Mouse (Mus musculus) ES-E14 (cell line): ENCODE measurements around the gene Ccr10. TPM values are rescaled to one million over a fixed set of nuclear protein-coding genes. Genes with fewer than 3 reads are reported as not detected.

Source experiments
- DNase-seq: peaks from one replicate; pipeline ENCODE4 v3.0.0-alpha.2; 2013; ENCODE audit warnings: low read depth, low spot score
- H3K27ac ChIP-seq: 2 replicates; pipeline ENCODE4 v1.5.1; 2012; ENCODE audit warnings: low read depth, mild to moderate bottlenecking, low read length, moderate library complexity, mixed read lengths; ENCODE audit not compliant: poor library complexity, insufficient read depth, severe bottlenecking
- H3K36me3 ChIP-seq: 2 replicates; pipeline ENCODE4 v1.6.1; 2012; ENCODE audit warnings: mild to moderate bottlenecking, low read length, moderate library complexity, mixed read lengths; ENCODE audit not compliant: control insufficient read depth, poor library complexity, insufficient read depth, severe bottlenecking
- H3K4me1 ChIP-seq, 2 experiments: fragments of 150-350 bp in 1 of 2; sonication (generic) in 1 of 2; 2 replicates each; pipeline ENCODE4 v1.6.1; 2012; ENCODE audit warnings: low read length in 2 of 2, mild to moderate bottlenecking in 1 of 2, mixed read lengths in 1 of 2; ENCODE audit not compliant: control insufficient read depth in 2 of 2, insufficient read depth in 2 of 2, poor library complexity in 1 of 2
- H3K4me3 ChIP-seq, 2 experiments: fragments of 150-350 bp in 1 of 2; sonication (generic) in 1 of 2; 2 replicates each; pipeline ENCODE4 v1.5.1; 2012; ENCODE audit warnings: low read length in 2 of 2, low read depth in 1 of 2, mild to moderate bottlenecking in 1 of 2, mixed read lengths in 1 of 2; ENCODE audit not compliant: insufficient read depth in 1 of 2, poor library complexity in 1 of 2, severe bottlenecking in 1 of 2
- H3K9ac ChIP-seq: 2 replicates; pipeline ENCODE4 v1.6.1; 2012; ENCODE audit warnings: low read depth, mild to moderate bottlenecking, low read length, mixed read lengths; ENCODE audit not compliant: poor library complexity, insufficient read depth, severe bottlenecking
- H3K9me3 ChIP-seq: fragments of 150-350 bp; sonication (generic); 2 replicates; pipeline ENCODE4 v1.6.1; 2012; ENCODE audit warnings: low read depth, mild to moderate bottlenecking, low read length; ENCODE audit not compliant: control insufficient read depth, insufficient read depth
- CHD2 ChIP-seq: IDR thresholded peaks from 2 replicates; pipeline ENCODE4 v1.6.1; 2014; ENCODE audit warnings: mild to moderate bottlenecking, low read depth, low read length, inconsistent platforms
- HCFC1 ChIP-seq: IDR thresholded peaks from 2 replicates; pipeline ENCODE4 v1.6.1; 2012; ENCODE audit warnings: low read length, inconsistent platforms, borderline replicate concordance; ENCODE audit not compliant: insufficient read depth
- MAFK ChIP-seq: IDR thresholded peaks from 2 replicates; pipeline ENCODE4 v1.6.1; 2014; ENCODE audit warnings: mild to moderate bottlenecking, low read depth, low read length, inconsistent platforms; ENCODE audit not compliant: insufficient read depth
- ZC3H11A ChIP-seq: IDR thresholded peaks from 2 replicates; pipeline ENCODE4 v1.6.1; 2012; ENCODE audit warnings: low read depth, mild to moderate bottlenecking, inconsistent platforms, low read length, borderline replicate concordance
- ZNF384 ChIP-seq: IDR thresholded peaks from 2 replicates; pipeline ENCODE4 v1.6.1; 2012; ENCODE audit warnings: low read depth, low read length, inconsistent platforms
- in situ Hi-C, 2 experiments: fragments of 600-800 bp; cut with MboI; formaldehyde crosslinking; loops; one replicate each; pipeline ENCODE4 v1.15.1; 2025; ENCODE audit warnings: low sequenced_read_pairs in 2 of 2, inconsistent platforms in 1 of 2; ENCODE audit not compliant: unreplicated experiment in 2 of 2
- total RNA-seq: library from RNA; depleted of rRNA; stranded (reverse); fragments of 300-350 nt; gene quantifications from 2 replicates; pipeline ENCODE4 v1.2.3, GENCODE M21; 2012

Ccr10 gene
- total RNA-seq, 1 experiment, result 0.31 TPM

- H3K27ac ChIP-seq, result no peak overlapping the region
- DNase-seq, result no peak
- peaks cover 2 to 4% of the 10 kb centered on the region in 2 experiments; a peak in 1 of 4 replicates for H3K4me1 ChIP-seq
- in situ Hi-C loops, result no loop called here
- no peak for TF ChIP-seq HCFC1
- no peaks in the 10 kb centered on the region for H3K36me3 ChIP-seq
- no peaks in the 10 kb centered on the region for H3K9me3 ChIP-seq
- H3K4me3 ChIP-seq, result no peak overlapping the region
- H3K9ac ChIP-seq, result no peak overlapping the region
Observed at GRCm38 (mm10) chr11:101134217-101134865, 40.9 kb downstream of the Ccr10 start.

DNA sequence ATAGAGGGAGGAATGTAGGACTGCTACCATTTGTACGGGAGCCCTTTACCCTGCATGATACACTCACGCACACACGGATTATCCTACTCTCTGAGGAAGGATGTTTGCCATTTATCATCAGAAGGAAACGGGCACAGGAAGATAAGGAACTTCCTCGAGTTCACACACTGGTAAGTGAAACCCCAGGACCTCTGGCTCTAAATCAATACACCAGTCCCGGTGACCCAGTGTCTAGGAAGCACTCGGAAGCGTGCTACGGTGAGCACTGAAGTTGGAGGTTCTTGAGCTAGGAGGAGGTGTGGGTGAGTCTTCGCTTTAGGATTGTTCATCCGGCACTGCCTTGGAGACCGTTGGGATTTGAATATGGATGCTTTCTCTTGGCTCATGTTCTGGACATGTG, 42.2 kb downstream of the Ccr10 start:
- Histone ChIP-seq H3K27ac (no peak overlapping the region), H3K36me3 (no peaks in the 10 kb centered on the region), H3K9me3 (no peaks in the 10 kb centered on the region), H3K9ac (no peak overlapping the region), H3K4me1 (peaks cover 0 to 2% of the 10 kb centered on the region in 2 experiments; a peak in 1 of 4 replicates), H3K4me3 (no peak overlapping the region)
- TF ChIP-seq HCFC1, result no peak
- TF ChIP-seq CHD2, result no peak
- TF ChIP-seq ZC3H11A, result no peak
- TF ChIP-seq ZNF384, result no peak
- TF ChIP-seq MAFK, result no peak
- in situ Hi-C loops, result no loop called here
- DNase-seq, result no peak

DNA sequence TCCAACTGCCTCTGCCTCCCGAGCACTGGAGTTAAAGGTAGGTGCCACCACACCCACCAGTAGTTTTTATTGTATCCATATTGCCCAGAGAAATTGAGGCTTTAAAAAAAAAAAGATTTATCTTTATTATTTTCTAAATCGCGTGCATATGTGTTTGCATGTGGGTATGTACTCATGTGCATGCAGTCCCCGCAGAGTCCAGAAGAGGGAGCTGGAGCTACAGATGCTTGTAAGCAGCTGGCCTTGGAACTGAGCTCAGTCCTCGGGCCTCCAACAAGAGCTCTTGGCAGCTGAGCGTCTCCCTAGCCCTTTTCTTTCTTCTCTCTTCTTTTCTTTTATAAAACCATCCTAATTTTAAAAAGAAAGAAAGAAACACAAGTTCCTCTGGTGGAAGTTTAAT, 43.5 kb downstream of the Ccr10 start:
- no peak overlapping the region for H3K9ac ChIP-seq
- DNase-seq, result peak; percentile 86
- H3K4me3 ChIP-seq, result no peak overlapping the region
- H3K27ac ChIP-seq, result no peak overlapping the region
- no peaks in the 10 kb centered on the region for H3K9me3 ChIP-seq
- peaks cover 0 to 2% of the 10 kb centered on the region in 2 experiments; a peak in 1 of 4 replicates for H3K4me1 ChIP-seq
- TF ChIP-seq ZC3H11A, result peak; percentile 62; the same call in 1 of the 2 replicates
- TF ChIP-seq CHD2, result no peak
- in situ Hi-C loops, result no loop called here
- H3K36me3 ChIP-seq, result no peaks in the 10 kb centered on the region

GRCm38 (mm10) chr11:101131187-101131586, 44.1 kb downstream of the Ccr10 start:
- Histone ChIP-seq H3K36me3 (0 out of 2 replicates have a peak, but pooled peaks cover 4% of the 10 kb centered on the region), H3K4me1 (peaks cover 0 to 2% of the 10 kb centered on the region in 2 experiments; a peak in 1 of 4 replicates), H3K9ac (no peak overlapping the region), H3K27ac (no peak overlapping the region), H3K4me3 (no peak overlapping the region), H3K9me3 (no peaks in the 10 kb centered on the region)
- TF ChIP-seq ZNF384, result no peak
- TF ChIP-seq CHD2, result no peak
- no peak for TF ChIP-seq ZC3H11A
- TF ChIP-seq HCFC1, result no peak
- no peak for TF ChIP-seq MAFK
- in situ Hi-C loops, result no loop called here
- no peak for DNase-seq

GRCm38 (mm10) chr11:101130056-101130756, 45.0 kb downstream of the Ccr10 start:
- TF ChIP-seq MAFK (no peak), ZNF384 (no peak), CHD2 (no peak)
- H3K36me3 ChIP-seq, result peaks cover 12% of the 10 kb centered on the region; the same call in 1 of the 2 replicates
- H3K9me3 ChIP-seq, result no peaks in the 10 kb centered on the region
- H3K4me3 ChIP-seq, result no peak overlapping the region
- in situ Hi-C loops, result no loop called here
- H3K4me1 ChIP-seq, result peaks cover 0 to 2% of the 10 kb centered on the region in 2 experiments; a peak in 1 of 4 replicates
- no peak overlapping the region for H3K27ac ChIP-seq
- no peak for DNase-seq
- no peak overlapping the region for H3K9ac ChIP-seq
